Mouse (Mus musculus) adrenal gland, postnatal 10 days (tissue): ENCODE data around the gene Lhfpl3. TPM values are rescaled to one million over a fixed set of nuclear protein-coding genes. Genes with fewer than 3 reads are reported as not detected.

ENCODE experiments used
- DNase-seq: peaks from one replicate; pipeline ENCODE4 v3.0.0; 2021; ENCODE audit warnings: mixed read lengths
- total RNA-seq, 2 experiments: library from RNA; stranded (reverse); gene quantifications; 2 replicates each; pipeline ENCODE4 v1.2.3; 2021

The Lhfpl3 gene
- total RNA-seq, 2 experiments from 2014 or later = 0.42 to 0.69 TPM

GRCm38 (mm10) chr5:23153210-23153609, 407.4 kb downstream of the Lhfpl3 start:
- DNase-seq = no peak

GRCm38 (mm10) chr5:23154439-23154838, 408.6 kb downstream of the Lhfpl3 start:
- no peak for DNase-seq

GRCm38 (mm10) chr5:23165947-23166350, 420.1 kb downstream of the Lhfpl3 start:
- no peak for DNase-seq

- DNase-seq = no peak
Observed at GRCm38 (mm10) chr5:23166658-23167057, 420.8 kb downstream of the Lhfpl3 start.

GRCm38 (mm10) chr5:23189633-23190032, 443.8 kb downstream of the Lhfpl3 start:
- no peak for DNase-seq

GRCm38 (mm10) chr5:23196879-23197278, 451.0 kb downstream of the Lhfpl3 start:
- DNase-seq = no peak

- DNase-seq = no peak
Observed at GRCm38 (mm10) chr5:23213086-23213485, 467.2 kb downstream of the Lhfpl3 start.

GRCm38 (mm10) chr5:23214646-23215045, 468.8 kb downstream of the Lhfpl3 start:
- no peak for DNase-seq

- DNase-seq = no peak
Observed at GRCm38 (mm10) chr5:23219655-23220054, 473.8 kb downstream of the Lhfpl3 start.

- peak; percentile 76 for DNase-seq
Observed at GRCm38 (mm10) chr5:23224759-23225536, 479.1 kb downstream of the Lhfpl3 start.

- no peak for DNase-seq
Observed at GRCm38 (mm10) chr5:23225621-23226020, 479.8 kb downstream of the Lhfpl3 start.

GRCm38 (mm10) chr5:23226753-23227152, 480.9 kb downstream of the Lhfpl3 start:
- no peak for DNase-seq

- peak; percentile 63 for DNase-seq
Observed at GRCm38 (mm10) chr5:23246974-23247373, 501.1 kb downstream of the Lhfpl3 start.

GRCm38 (mm10) chr5:23247784-23248183, 501.9 kb downstream of the Lhfpl3 start:
- no peak for DNase-seq

GRCm38 (mm10) chr5:23248303-23248702, 502.4 kb downstream of the Lhfpl3 start:
- DNase-seq = no peak

- no peak for DNase-seq
Observed at GRCm38 (mm10) chr5:23249896-23250875, 504.3 kb downstream of the Lhfpl3 start.

- peak; percentile 84 for DNase-seq
Observed at GRCm38 (mm10) chr5:23251462-23252224, 505.8 kb downstream of the Lhfpl3 start.

- no peak for DNase-seq
Observed at GRCm38 (mm10) chr5:23255816-23256418, 510.1 kb downstream of the Lhfpl3 start.

- DNase-seq = no peak
Observed at GRCm38 (mm10) chr5:23273309-23273708, 527.5 kb downstream of the Lhfpl3 start.

GRCm38 (mm10) chr5:23279364-23279763, 533.5 kb downstream of the Lhfpl3 start:
- no peak for DNase-seq

GRCm38 (mm10) chr5:23284884-23285283, 539.0 kb downstream of the Lhfpl3 start:
- no peak for DNase-seq

GRCm38 (mm10) chr5:23289149-23289548, 543.3 kb downstream of the Lhfpl3 start:
- DNase-seq = no peak
